Mouse (Mus musculus) ES-E14 (cell line): ENCODE measurements around the gene Plvap. TPM values are rescaled to one million over a fixed set of nuclear protein-coding genes. Genes with fewer than 3 reads are reported as not detected.

Experiments
- DNase-seq: peaks from one replicate; pipeline ENCODE4 v3.0.0-alpha.2; 2013; ENCODE audit warnings: low read depth, low spot score
- H3K27ac ChIP-seq: 2 replicates; pipeline ENCODE4 v1.5.1; 2012; ENCODE audit warnings: low read depth, mild to moderate bottlenecking, low read length, moderate library complexity, mixed read lengths; ENCODE audit not compliant: poor library complexity, insufficient read depth, severe bottlenecking
- H3K36me3 ChIP-seq: 2 replicates; pipeline ENCODE4 v1.6.1; 2012; ENCODE audit warnings: mild to moderate bottlenecking, low read length, moderate library complexity, mixed read lengths; ENCODE audit not compliant: control insufficient read depth, poor library complexity, insufficient read depth, severe bottlenecking
- H3K4me1 ChIP-seq, 2 experiments: fragments of 150-350 bp in 1 of 2; sonication (generic) in 1 of 2; 2 replicates each; pipeline ENCODE4 v1.6.1; 2012; ENCODE audit warnings: low read length in 2 of 2, mild to moderate bottlenecking in 1 of 2, mixed read lengths in 1 of 2; ENCODE audit not compliant: control insufficient read depth in 2 of 2, insufficient read depth in 2 of 2, poor library complexity in 1 of 2
- H3K4me3 ChIP-seq, 2 experiments: fragments of 150-350 bp in 1 of 2; sonication (generic) in 1 of 2; 2 replicates each; pipeline ENCODE4 v1.5.1; 2012; ENCODE audit warnings: low read length in 2 of 2, low read depth in 1 of 2, mild to moderate bottlenecking in 1 of 2, mixed read lengths in 1 of 2; ENCODE audit not compliant: insufficient read depth in 1 of 2, poor library complexity in 1 of 2, severe bottlenecking in 1 of 2
- H3K9ac ChIP-seq: 2 replicates; pipeline ENCODE4 v1.6.1; 2012; ENCODE audit warnings: low read depth, mild to moderate bottlenecking, low read length, mixed read lengths; ENCODE audit not compliant: poor library complexity, insufficient read depth, severe bottlenecking
- H3K9me3 ChIP-seq: fragments of 150-350 bp; sonication (generic); 2 replicates; pipeline ENCODE4 v1.6.1; 2012; ENCODE audit warnings: low read depth, mild to moderate bottlenecking, low read length; ENCODE audit not compliant: control insufficient read depth, insufficient read depth
- CHD2 ChIP-seq: IDR thresholded peaks from 2 replicates; pipeline ENCODE4 v1.6.1; 2014; ENCODE audit warnings: mild to moderate bottlenecking, low read depth, low read length, inconsistent platforms
- HCFC1 ChIP-seq: IDR thresholded peaks from 2 replicates; pipeline ENCODE4 v1.6.1; 2012; ENCODE audit warnings: low read length, inconsistent platforms, borderline replicate concordance; ENCODE audit not compliant: insufficient read depth
- MAFK ChIP-seq: IDR thresholded peaks from 2 replicates; pipeline ENCODE4 v1.6.1; 2014; ENCODE audit warnings: mild to moderate bottlenecking, low read depth, low read length, inconsistent platforms; ENCODE audit not compliant: insufficient read depth
- ZC3H11A ChIP-seq: IDR thresholded peaks from 2 replicates; pipeline ENCODE4 v1.6.1; 2012; ENCODE audit warnings: low read depth, mild to moderate bottlenecking, inconsistent platforms, low read length, borderline replicate concordance
- ZNF384 ChIP-seq: IDR thresholded peaks from 2 replicates; pipeline ENCODE4 v1.6.1; 2012; ENCODE audit warnings: low read depth, low read length, inconsistent platforms
- in situ Hi-C, 2 experiments: fragments of 600-800 bp; cut with MboI; formaldehyde crosslinking; loops; one replicate each; pipeline ENCODE4 v1.15.1; 2025; ENCODE audit warnings: low sequenced_read_pairs in 2 of 2, inconsistent platforms in 1 of 2; ENCODE audit not compliant: unreplicated experiment in 2 of 2
- total RNA-seq: library from RNA; depleted of rRNA; stranded (reverse); fragments of 300-350 nt; gene quantifications from 2 replicates; pipeline ENCODE4 v1.2.3, GENCODE M21; 2012; rRNA removed

Plvap gene
- total RNA-seq, 1 experiment = 2.5 TPM

GRCm38 (mm10) chr8:71451337-71451736 lies 60.2 kb downstream of the Plvap start:
- no peaks in the 10 kb centered on the region for H3K9me3 ChIP-seq
- no peak overlapping the region for H3K27ac ChIP-seq
- H3K4me3 ChIP-seq = no peak overlapping the region
- in situ Hi-C loops = no loop called here
- no peak for DNase-seq
- no peaks in the 10 kb centered on the region for H3K36me3 ChIP-seq
- no peak for TF ChIP-seq ZC3H11A
- TF ChIP-seq CHD2 = no peak
- no peak for TF ChIP-seq ZNF384
- no peak for TF ChIP-seq MAFK
- no peak for TF ChIP-seq HCFC1
- H3K4me1 ChIP-seq = no peaks in the 10 kb centered on the region
- H3K9ac ChIP-seq = no peak overlapping the region

Other genes with a start within 250 kb of the Plvap start
- 32.1 and 36.1 TPM in 2 replicates for gene Myo9b, start 239.0 kb downstream of the Plvap start, total RNA-seq
- 26.3 and 39.3 TPM in 2 replicates for gene Haus8, start 238.8 kb downstream of the Plvap start, total RNA-seq
- 112 and 144 TPM in 2 replicates for gene Use1, start 144.9 kb downstream of the Plvap start, total RNA-seq
- 7.4 and 9.4 TPM in 2 replicates for gene Ocel1, start 140.5 kb downstream of the Plvap start, total RNA-seq
- 52.8 and 63.1 TPM in 2 replicates for gene Nr2f6, start 129.8 kb downstream of the Plvap start, total RNA-seq
- 2.0 and 2.4 TPM in 2 replicates for gene Ushbp1, start 116.0 kb downstream of the Plvap start, total RNA-seq
- gene Babam1, start 114.9 kb downstream of the Plvap start, total RNA-seq = 40.7 and 47.4 TPM in 2 replicates
- 28.9 and 44.5 TPM in 2 replicates for gene Ankle1, start 105.7 kb downstream of the Plvap start, total RNA-seq
- 11.7 and 12.2 TPM in 2 replicates for gene Abhd8, start 48.1 kb downstream of the Plvap start, total RNA-seq
- gene Mrpl34, start 46.8 kb downstream of the Plvap start, total RNA-seq = 135 and 148 TPM in 2 replicates
- gene Dda1, start 42.6 kb downstream of the Plvap start, total RNA-seq = 60.5 and 65.1 TPM in 2 replicates
- gene Ano8, start 25.8 kb downstream of the Plvap start, total RNA-seq = 10.6 and 22.3 TPM in 2 replicates
- gene Gtpbp3, start 23.6 kb downstream of the Plvap start, total RNA-seq = 60.4 and 63.8 TPM in 2 replicates
- gene Ccdc194, start 14.0 kb upstream of the Plvap start, total RNA-seq = 2.4 and 2.6 TPM in 2 replicates
- 135 and 207 TPM in 2 replicates for gene Bst2, start 25.7 kb upstream of the Plvap start, total RNA-seq
- 50.4 and 58.8 TPM in 2 replicates for gene Mvb12a, start 31.2 kb upstream of the Plvap start, total RNA-seq
- 0.18 and 0.58 TPM in 2 replicates for gene Tmem221, start 47.1 kb upstream of the Plvap start, total RNA-seq
- gene Nxnl1, start 54.8 kb upstream of the Plvap start, total RNA-seq = not detected in 2 replicates
- 24.5 and 45.9 TPM in 2 replicates for gene Slc27a1, start 57.1 kb upstream of the Plvap start, total RNA-seq
- 95.6 and 124 TPM in 2 replicates for gene Pgls, start 80.4 kb upstream of the Plvap start, total RNA-seq
- 9.0 and 15.2 TPM in 2 replicates for gene Fam129c, start 85.9 kb upstream of the Plvap start, total RNA-seq
- 126 and 186 TPM in 2 replicates for gene Colgalt1, start 99.2 kb upstream of the Plvap start, total RNA-seq
- 3.0 and 9.1 TPM in 2 replicates for gene Unc13a, start 160.0 kb upstream of the Plvap start, total RNA-seq
- gene Jak3, start 164.5 kb upstream of the Plvap start, total RNA-seq = 19.0 and 27.3 TPM in 2 replicates
- 3.0 and 5.1 TPM in 2 replicates for gene Insl3, start 177.5 kb upstream of the Plvap start, total RNA-seq
- gene B3gnt3, start 190.0 kb upstream of the Plvap start, total RNA-seq = 1.1 and 1.3 TPM in 2 replicates
- gene Fcho1, start 214.0 kb upstream of the Plvap start, total RNA-seq = 21.9 and 45.1 TPM in 2 replicates